Mouse (Mus musculus): ENCODE data around the gene Olfr1330. TPM values are rescaled to one million over a fixed set of nuclear protein-coding genes. Genes with fewer than 3 reads are reported as not detected.
"Not testable (repeated sequence)": the region's sequence is repeated elsewhere in the genome, so short reads cannot be mapped to it uniquely, and the experiment has no call there.

Gene Olfr1330
- polyA plus RNA-seq (2016; fragmentation: Nextera tagmentation; extraction: Ambion mirVana): 0.04 and 0.10 TPM in 2 replicates

GRCm38 (mm10) chr4:118888297-118888696, at the start of gene Olfr1330:
Olfr1330 (plus strand) TSS chr4:118888597.
- Histone ChIP-seq H3K4me1 (no peaks in the 10 kb centered on the region), H3K9me3 (no peaks in the 10 kb centered on the region), H3K36me3 (no peaks in the 10 kb centered on the region), H3K27me3 (ENCODE audit: insufficient read depth, poor library complexity, severe bottlenecking) (no peaks in the 10 kb centered on the region), H3K4me3 (no peak within 1 kb of the TSS), H3K27ac (no peak within 1 kb of the TSS)
- 84% methylated on average over 1 of the region's 1 CpGs for WGBS
- no peak for DNase-seq (ENCODE audit: low spot score)

GRCm38 (mm10) chr4:118861791-118862190, 26.6 kb upstream of the Olfr1330 start:
- 81% methylated on average over 1 of the region's 1 CpGs for WGBS
- Histone ChIP-seq H3K27ac (no peak overlapping the region), H3K36me3 (no peaks in the 10 kb centered on the region)

DNA sequence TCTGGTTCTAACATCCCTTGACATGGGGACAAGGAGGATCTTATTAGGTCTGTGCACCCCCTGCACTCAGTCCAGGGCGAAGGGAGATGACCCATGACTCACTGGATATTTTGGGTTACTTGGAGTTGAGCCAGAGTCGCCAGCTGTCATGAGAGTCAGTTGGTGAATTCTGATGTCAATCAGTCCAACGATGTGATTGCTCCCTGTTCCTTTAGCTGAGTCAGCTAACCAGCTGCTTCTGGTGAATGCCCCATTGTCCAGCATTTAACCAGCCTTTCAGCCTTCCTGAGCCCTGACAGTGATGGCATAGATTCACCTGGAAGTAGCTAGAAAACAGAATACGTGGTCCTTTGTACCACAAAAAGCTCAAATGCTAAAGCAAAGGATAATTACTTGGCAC, 25.7 kb upstream of the Olfr1330 start:
- Histone ChIP-seq H3K27ac (no peak overlapping the region), H3K9me3 (no peaks in the 10 kb centered on the region), H3K27me3 (ENCODE audit: insufficient read depth, poor library complexity, severe bottlenecking) (no peaks in the 10 kb centered on the region), H3K4me3 (no peak overlapping the region), H3K36me3 (no peaks in the 10 kb centered on the region), H3K4me1 (no peaks in the 10 kb centered on the region)
- WGBS: 57% methylated on average over 4 of the region's 4 CpGs
- no peak for DNase-seq (ENCODE audit: low spot score)

More at GRCm38 (mm10) chr4:118861791-118862190, 26.6 kb upstream of the Olfr1330 start:
- Histone ChIP-seq H3K4me1 (no peaks in the 10 kb centered on the region), H3K27me3 (ENCODE audit: insufficient read depth, poor library complexity, severe bottlenecking) (no peaks in the 10 kb centered on the region), H3K9me3 (0 out of 2 replicates have a peak, but pooled peaks cover 4% of the 10 kb centered on the region), H3K4me3 (no peak overlapping the region)
- DNase-seq (ENCODE audit: low spot score): no peak

DNA sequence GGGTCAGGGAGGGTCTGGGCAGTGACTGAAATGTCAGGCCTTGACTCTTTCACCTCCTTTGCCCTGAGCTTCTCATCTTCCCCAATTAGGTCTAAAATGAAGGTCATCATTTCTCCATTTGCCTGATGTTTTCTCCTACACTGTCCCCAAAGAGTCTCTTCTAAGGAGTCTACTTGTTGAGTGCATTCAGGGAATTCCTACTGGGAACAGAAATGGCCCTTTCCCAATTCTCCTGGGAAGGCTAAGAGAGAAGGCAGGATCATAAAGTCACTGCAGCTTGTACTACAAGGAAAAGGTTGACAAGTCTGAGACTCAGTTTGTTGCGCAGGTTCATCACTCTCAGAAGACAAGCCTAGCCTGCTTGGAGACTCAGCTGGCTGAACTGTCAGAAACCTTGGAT, 24.0 kb upstream of the Olfr1330 start, which contains the start of gene Olfr1331:
TSS of gene Olfr1331 (plus strand) at position 301 of the 400 bp plus-strand sequence.
- no peaks in the 10 kb centered on the region for H3K4me1 ChIP-seq
- H3K9me3 ChIP-seq: no peaks in the 10 kb centered on the region
- DNase-seq (ENCODE audit: low spot score): no peak
- H3K4me3 ChIP-seq: no peak within 1 kb of the TSS
- H3K36me3 ChIP-seq: no peaks in the 10 kb centered on the region
- no peak within 1 kb of the TSS for H3K27ac ChIP-seq
- no peaks in the 10 kb centered on the region for H3K27me3 ChIP-seq (ENCODE audit: insufficient read depth, poor library complexity, severe bottlenecking)
- 91% methylated on average over 1 of the region's 1 CpGs for WGBS

GRCm38 (mm10) chr4:118867566-118867965, 20.8 kb upstream of the Olfr1330 start:
- Histone ChIP-seq H3K27me3 (ENCODE audit: insufficient read depth, poor library complexity, severe bottlenecking) (no peaks in the 10 kb centered on the region), H3K4me3 (no peak overlapping the region), H3K27ac (no peak overlapping the region), H3K9me3 (no peaks in the 10 kb centered on the region), H3K4me1 (no peaks in the 10 kb centered on the region), H3K36me3 (no peaks in the 10 kb centered on the region)
- no peak for DNase-seq (ENCODE audit: low spot score)

DNA sequence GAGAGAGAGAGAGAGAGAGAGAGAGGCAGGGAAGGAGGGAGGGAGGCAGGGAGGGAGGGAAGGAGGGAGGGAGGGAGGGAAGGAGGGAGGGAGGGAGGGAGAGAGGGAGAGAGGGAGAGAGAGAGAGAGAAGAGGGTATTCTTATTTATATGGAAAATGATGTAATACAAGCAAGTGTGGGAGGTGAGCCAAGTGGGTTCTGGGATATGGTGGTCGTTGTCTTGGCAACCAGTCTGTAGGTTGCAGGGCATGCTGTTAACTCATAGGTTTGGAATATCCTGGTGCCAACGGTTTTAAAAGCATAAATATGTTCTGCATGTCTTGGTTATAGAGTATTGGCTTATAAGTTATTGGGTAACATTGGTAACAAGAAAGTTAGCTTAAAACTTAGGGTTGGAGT, 13.6 kb downstream of the Olfr1330 start:
- H3K36me3 ChIP-seq: no peaks in the 10 kb centered on the region
- WGBS: 71% methylated on average over 2 of the region's 2 CpGs
- no peaks in the 10 kb centered on the region for H3K9me3 ChIP-seq
- H3K27ac ChIP-seq: no peak overlapping the region
- no peak for DNase-seq (ENCODE audit: low spot score)
- no peak overlapping the region for H3K4me3 ChIP-seq
- no peaks in the 10 kb centered on the region for H3K27me3 ChIP-seq (ENCODE audit: insufficient read depth, poor library complexity, severe bottlenecking)
- H3K4me1 ChIP-seq: no peaks in the 10 kb centered on the region

DNA sequence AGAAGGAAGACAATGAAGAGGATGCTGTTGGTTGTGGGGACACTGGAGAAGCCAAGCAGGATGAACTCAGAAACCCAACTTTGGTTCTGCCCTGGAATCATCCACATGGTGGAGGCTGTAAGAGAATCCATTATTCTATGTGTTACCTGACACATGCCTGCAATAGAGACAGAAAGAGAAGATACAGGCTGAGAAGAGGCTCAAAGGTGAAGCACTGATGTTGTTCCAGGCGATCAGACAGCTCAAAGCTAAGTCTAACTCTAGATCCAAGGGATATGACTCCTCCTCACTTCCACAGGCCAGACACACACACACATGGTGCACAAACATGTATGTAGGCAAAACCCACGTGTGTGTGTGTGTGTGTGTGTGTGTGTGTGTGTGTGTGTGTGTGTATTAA, 29.0 kb downstream of the Olfr1330 start, which contains the start of gene Olfr1329:
TSS of gene Olfr1329 (minus strand) at position 101 of the 400 bp plus-strand sequence.
- 83% methylated on average over 2 of the region's 2 CpGs for WGBS
- not testable (repeated sequence) for H3K27me3 ChIP-seq (ENCODE audit: insufficient read depth, poor library complexity, severe bottlenecking); H3K9me3 ChIP-seq; H3K4me3 ChIP-seq; H3K4me1 ChIP-seq; H3K36me3 ChIP-seq; DNase-seq (ENCODE audit: low spot score); H3K27ac ChIP-seq

GRCm38 (mm10) chr4:118931326-118931725, 42.9 kb downstream of the Olfr1330 start:
- not testable (repeated sequence) for H3K27ac ChIP-seq; H3K27me3 ChIP-seq (ENCODE audit: insufficient read depth, poor library complexity, severe bottlenecking); H3K36me3 ChIP-seq; DNase-seq (ENCODE audit: low spot score); H3K4me3 ChIP-seq; H3K4me1 ChIP-seq; H3K9me3 ChIP-seq
- WGBS: 81% methylated on average over 3 of the region's 3 CpGs

DNA sequence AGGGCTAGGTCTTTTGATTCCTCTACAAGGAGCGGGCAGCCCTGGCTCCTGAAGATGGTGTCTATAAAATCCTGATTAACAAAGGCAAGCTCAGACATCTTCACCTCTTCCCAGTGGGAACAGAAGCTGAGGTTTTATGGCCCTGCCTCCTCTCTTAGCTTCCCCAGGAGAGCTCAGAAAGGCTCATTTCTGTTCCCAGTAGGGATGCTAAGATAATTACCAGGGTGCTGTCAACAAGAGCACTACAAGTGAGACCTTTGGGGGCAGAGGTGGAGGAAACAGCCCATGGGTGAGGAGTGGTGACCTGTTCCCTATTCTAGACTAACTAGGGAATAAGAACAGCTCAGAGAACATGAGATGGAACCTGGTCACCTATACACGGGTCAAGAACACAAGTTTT, 50.1 kb downstream of the Olfr1330 start, which contains the start of gene Olfr1328:
TSS of gene Olfr1328 (minus strand) at position 101 of the 400 bp plus-strand sequence.
- H3K27me3 ChIP-seq (ENCODE audit: insufficient read depth, poor library complexity, severe bottlenecking): no peaks in the 10 kb centered on the region
- no peak within 1 kb of the TSS for H3K4me3 ChIP-seq
- H3K9me3 ChIP-seq: no peaks in the 10 kb centered on the region
- no peaks in the 10 kb centered on the region for H3K4me1 ChIP-seq
- WGBS: 68% methylated on average over 2 of the region's 2 CpGs
- no peak for DNase-seq (ENCODE audit: low spot score)
- no peak within 1 kb of the TSS for H3K27ac ChIP-seq
- H3K36me3 ChIP-seq: no peaks in the 10 kb centered on the region

Other genes with a start within 250 kb of the Olfr1330 start
- not detected in 2 replicates for gene Olfr62, start 229.6 kb upstream of the Olfr1330 start, polyA plus RNA-seq (2016; fragmentation: Nextera tagmentation; extraction: Ambion mirVana)
- not detected in 2 replicates for gene Olfr1342, start 195.8 kb upstream of the Olfr1330 start, polyA plus RNA-seq (2016; fragmentation: Nextera tagmentation; extraction: Ambion mirVana)
- gene Olfr1341, start 185.1 kb upstream of the Olfr1330 start, polyA plus RNA-seq (2016; fragmentation: Nextera tagmentation; extraction: Ambion mirVana): 0.03 TPM in 1 of 2 replicates, not detected in the other
- not detected in 2 replicates for gene Olfr1340, start 168.5 kb upstream of the Olfr1330 start, polyA plus RNA-seq (2016; fragmentation: Nextera tagmentation; extraction: Ambion mirVana)
- not detected in 2 replicates for gene Olfr1339, start 156.4 kb upstream of the Olfr1330 start, polyA plus RNA-seq (2016; fragmentation: Nextera tagmentation; extraction: Ambion mirVana)
- gene Olfr1338, start 129.9 kb upstream of the Olfr1330 start, polyA plus RNA-seq (2016; fragmentation: Nextera tagmentation; extraction: Ambion mirVana): not detected in 2 replicates
- not detected in 2 replicates for gene Olfr1337, start 106.0 kb upstream of the Olfr1330 start, polyA plus RNA-seq (2016; fragmentation: Nextera tagmentation; extraction: Ambion mirVana)
- gene Olfr1335, start 78.7 kb upstream of the Olfr1330 start, polyA plus RNA-seq (2016; fragmentation: Nextera tagmentation; extraction: Ambion mirVana): not detected in 2 replicates
- not detected in 2 replicates for gene Olfr1333, start 52.3 kb upstream of the Olfr1330 start, polyA plus RNA-seq (2016; fragmentation: Nextera tagmentation; extraction: Ambion mirVana)
- not detected in 2 replicates for gene Olfr1331, start 23.9 kb upstream of the Olfr1330 start, polyA plus RNA-seq (2016; fragmentation: Nextera tagmentation; extraction: Ambion mirVana)
- not detected in 2 replicates for gene Olfr1329, start 28.9 kb downstream of the Olfr1330 start, polyA plus RNA-seq (2016; fragmentation: Nextera tagmentation; extraction: Ambion mirVana)
- 0.05 TPM in 1 of 2 replicates, not detected in the other for gene Olfr1328, start 50.0 kb downstream of the Olfr1330 start, polyA plus RNA-seq (2016; fragmentation: Nextera tagmentation; extraction: Ambion mirVana)
- not detected in 2 replicates for gene Lao1, start 73.0 kb downstream of the Olfr1330 start, polyA plus RNA-seq (2016; fragmentation: Nextera tagmentation; extraction: Ambion mirVana)
- gene Slc2a1, start 220.1 kb downstream of the Olfr1330 start, polyA plus RNA-seq (2016; fragmentation: Nextera tagmentation; extraction: Ambion mirVana): 549 and 607 TPM in 2 replicates

Data from heart, embryonic 10.5 days (tissue).